Mouse (Mus musculus): ENCODE results near the gene Loxl1. TPM values are rescaled to one million over a fixed set of nuclear protein-coding genes. Genes with fewer than 3 reads are reported as not detected.
A peak's percentile ranks its signal among the peaks of the same experiment; 100 is the strongest.

Loxl1 gene
- polyA plus RNA-seq, 1 experiment from 2014 or later, result 4.8 TPM

DNA sequence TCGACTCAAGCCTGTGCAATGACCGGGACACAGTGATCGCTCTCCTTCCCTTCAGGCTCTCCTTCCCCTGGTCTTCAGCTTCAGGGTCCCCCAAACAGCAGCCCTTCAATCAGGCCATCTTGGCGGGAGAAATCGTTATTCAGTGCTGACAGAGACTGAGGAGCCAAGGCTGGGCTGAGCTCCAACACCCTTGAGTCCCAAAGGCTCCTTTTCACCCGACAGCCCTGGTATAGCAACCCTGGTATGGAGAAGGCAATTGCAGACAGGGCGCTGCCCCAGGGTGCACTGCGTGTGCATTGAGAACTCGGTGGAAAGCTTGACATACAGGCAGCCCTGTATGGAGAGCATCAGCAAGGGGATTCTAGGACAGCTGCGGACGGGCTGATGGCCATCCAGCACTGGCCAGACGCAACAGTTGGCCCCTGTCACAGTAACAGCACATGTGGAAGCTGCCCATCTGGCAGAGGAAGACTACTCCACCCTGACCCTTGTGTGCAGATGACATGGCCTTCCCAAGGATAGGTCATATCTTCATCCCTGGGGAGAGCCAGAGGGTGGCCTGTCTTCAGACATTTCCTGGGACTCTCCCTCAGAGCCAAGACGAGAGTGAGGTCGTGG is 2.8 kb downstream of the Loxl1 start:
- WGBS, result 86% methylated on average over 14 of the region's 14 CpGs
- no peak overlapping the region for H3K4me2 ChIP-seq (replicated peaks)
- peaks cover 47% of the 10 kb centered on the region for H3K4me1 ChIP-seq (replicated peaks)
- no peak for ATAC-seq
- H3K9me3 ChIP-seq, result no peaks in the 10 kb centered on the region
- no peak overlapping the region for H3K4me3 ChIP-seq (replicated peaks)
- H3K36me3 ChIP-seq, result no peaks in the 10 kb centered on the region
- H3K27ac ChIP-seq, result no peak overlapping the region
- H3K9ac ChIP-seq (replicated peaks), result no peak overlapping the region
- peaks cover 35% of the 10 kb centered on the region for H3K27me3 ChIP-seq

DNA sequence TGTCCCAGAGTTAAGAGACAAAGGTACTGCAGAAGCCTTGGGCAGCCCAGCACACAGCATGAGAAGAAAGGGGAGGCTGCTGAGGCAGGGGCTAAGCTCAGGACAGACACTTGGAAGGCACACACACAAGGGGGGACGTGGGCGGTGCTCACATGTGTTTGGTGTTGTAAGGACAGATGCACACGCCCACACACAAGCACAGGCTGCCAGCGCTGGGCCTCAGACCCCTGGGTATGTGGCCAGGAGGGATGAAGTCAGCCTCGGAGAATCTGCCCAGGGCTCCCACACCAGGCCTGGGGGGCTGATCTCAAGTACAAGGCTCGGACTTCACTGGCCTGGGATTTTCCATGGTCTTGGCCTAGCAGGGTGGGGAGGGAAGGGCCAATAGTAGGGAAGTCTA is 4.6 kb downstream of the Loxl1 start:
- no peak overlapping the region for H3K9ac ChIP-seq (replicated peaks)
- 32% methylated on average over 6 of the region's 6 CpGs for WGBS
- H3K27ac ChIP-seq, result no peak overlapping the region
- peaks cover 43% of the 10 kb centered on the region for H3K4me1 ChIP-seq (replicated peaks)
- no peak overlapping the region for H3K4me2 ChIP-seq (replicated peaks)
- H3K36me3 ChIP-seq, result no peaks in the 10 kb centered on the region
- no peak overlapping the region for H3K4me3 ChIP-seq (replicated peaks)
- no peaks in the 10 kb centered on the region for H3K9me3 ChIP-seq
- peak; percentile 7; the same call in 1 of the 2 replicates for ATAC-seq
- peaks cover 31% of the 10 kb centered on the region for H3K27me3 ChIP-seq

DNA sequence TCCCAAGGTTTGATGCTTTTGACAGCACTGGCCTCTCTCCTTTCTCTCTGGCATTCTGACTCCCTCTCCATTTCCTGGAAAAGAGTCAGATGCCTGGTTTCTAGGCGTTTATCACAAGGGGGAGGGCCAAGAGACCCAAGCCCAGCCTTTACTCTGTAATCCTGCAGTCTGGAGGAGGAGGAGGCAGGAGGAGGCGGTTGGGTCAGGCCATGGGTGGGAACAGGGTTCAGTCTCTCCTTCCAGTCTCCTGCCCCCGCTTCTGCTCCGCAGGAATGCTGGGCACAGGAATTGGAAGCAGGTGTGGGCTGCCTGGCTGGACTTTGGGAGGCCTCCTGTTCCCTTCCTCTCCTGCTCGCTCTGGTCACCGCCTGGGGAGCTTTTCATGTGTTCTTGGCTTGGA is 7.3 kb downstream of the Loxl1 start:
- Histone ChIP-seq H3K9me3 (no peaks in the 10 kb centered on the region), H3K4me2 (replicated peaks) (no peak overlapping the region), H3K36me3 (no peaks in the 10 kb centered on the region), H3K9ac (replicated peaks) (no peak overlapping the region), H3K27me3 (peaks cover 4% of the 10 kb centered on the region; the same call in 1 of the 2 replicates), H3K27ac (no peak overlapping the region), H3K4me1 (replicated peaks) (peaks cover 24% of the 10 kb centered on the region), H3K4me3 (replicated peaks) (no peak overlapping the region)
- 24% methylated on average over 5 of the region's 6 CpGs for WGBS
- ATAC-seq, result no peak

DNA sequence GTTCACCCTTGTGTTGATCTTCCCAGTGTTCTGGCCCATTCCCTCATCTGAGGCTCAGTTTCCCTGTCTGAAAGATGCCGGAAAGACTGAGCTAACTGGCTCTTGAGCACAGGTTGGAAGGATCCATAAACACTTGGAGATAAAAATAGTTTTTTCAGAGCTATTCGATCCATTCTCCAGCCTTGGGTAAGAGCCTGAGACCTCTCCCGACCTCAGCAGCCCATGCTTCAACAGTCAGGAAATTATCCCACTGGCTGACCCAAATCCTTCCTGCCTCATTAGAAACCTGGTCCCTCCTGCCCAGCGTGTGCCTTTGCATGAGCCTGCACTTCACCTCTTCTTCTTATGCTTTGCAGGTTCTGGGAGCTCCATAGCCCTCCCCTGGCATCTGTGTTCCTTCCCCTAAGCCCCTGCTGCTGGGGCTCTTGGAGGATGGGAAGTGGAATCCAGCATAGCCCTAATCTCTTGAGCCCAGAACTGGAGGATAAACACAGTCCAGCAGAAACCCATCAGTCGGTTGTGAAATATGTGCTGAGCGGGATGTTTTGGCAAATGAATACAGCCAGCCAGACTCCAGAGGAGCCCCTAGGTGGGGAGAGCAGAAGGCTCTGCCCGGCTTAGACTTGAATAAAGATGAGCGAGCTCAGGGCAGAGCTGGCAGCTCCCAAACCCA is 9.3 kb downstream of the Loxl1 start:
- 0 out of 2 replicates have a peak overlapping the region, but pooled peaks have one; percentile 25 for H3K27ac ChIP-seq
- H3K27me3 ChIP-seq, result no peaks in the 10 kb centered on the region; the same call in 1 of the 2 replicates
- no peak overlapping the region for H3K9ac ChIP-seq (replicated peaks)
- ATAC-seq, result no peak
- 61% methylated on average over 8 of the region's 8 CpGs for WGBS
- no peak overlapping the region for H3K4me2 ChIP-seq (replicated peaks)
- H3K4me3 ChIP-seq (replicated peaks), result no peak overlapping the region
- no peaks in the 10 kb centered on the region for H3K9me3 ChIP-seq
- H3K36me3 ChIP-seq, result no peaks in the 10 kb centered on the region
- peaks cover 24% of the 10 kb centered on the region for H3K4me1 ChIP-seq (replicated peaks)

DNA sequence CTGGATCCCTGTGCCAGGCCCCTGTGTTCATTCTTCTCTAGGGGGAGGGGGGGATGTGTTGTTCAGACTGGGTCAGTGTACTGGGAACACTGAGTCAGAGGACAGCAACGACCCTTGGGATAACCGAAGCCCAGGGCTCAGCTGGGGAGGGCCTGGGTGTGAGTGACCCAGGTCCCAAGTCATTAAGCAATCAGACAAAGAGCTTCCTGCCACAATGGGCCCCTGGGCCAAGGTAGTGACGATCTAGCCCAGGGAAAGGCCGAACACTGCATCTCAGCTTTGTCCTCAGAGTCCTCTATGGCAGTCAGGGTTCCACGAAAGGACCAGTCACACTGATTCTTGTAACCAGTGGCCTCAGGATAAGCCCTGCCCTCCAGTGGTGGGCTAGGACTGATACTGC is 9.9 kb downstream of the Loxl1 start:
- Histone ChIP-seq H3K4me1 (replicated peaks) (peaks cover 18% of the 10 kb centered on the region), H3K9ac (replicated peaks) (no peak overlapping the region), H3K4me2 (replicated peaks) (no peak overlapping the region), H3K27ac (no peak overlapping the region), H3K27me3 (no peaks in the 10 kb centered on the region; the same call in 1 of the 2 replicates), H3K9me3 (no peaks in the 10 kb centered on the region), H3K36me3 (no peaks in the 10 kb centered on the region), H3K4me3 (replicated peaks) (no peak overlapping the region)
- 64% methylated on average over 5 of the region's 5 CpGs for WGBS
- no peak for ATAC-seq

DNA sequence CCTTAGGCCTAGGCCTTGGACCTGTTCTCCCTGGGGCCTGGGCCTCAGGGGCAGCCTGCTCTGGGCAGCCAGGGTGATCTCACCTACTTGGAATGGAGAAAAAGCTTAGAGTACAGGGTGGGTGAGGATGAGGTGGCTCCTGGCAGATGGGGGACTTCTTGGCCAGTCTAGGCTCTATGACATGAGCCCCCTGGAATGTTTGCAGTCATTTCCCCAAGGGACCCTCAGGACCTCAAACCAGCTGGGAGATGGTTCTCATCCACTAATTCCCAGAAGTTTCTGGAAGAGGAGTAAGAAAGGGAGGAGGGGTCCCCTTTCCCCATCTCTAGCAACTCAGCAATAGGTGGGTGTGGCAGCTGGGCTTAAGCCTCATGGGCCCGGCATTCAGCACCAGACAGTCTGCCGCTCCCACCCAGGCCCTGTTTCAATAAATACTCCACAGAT is 13.6 kb downstream of the Loxl1 start:
- H3K4me2 ChIP-seq (replicated peaks), result no peak overlapping the region
- WGBS, result 37% methylated on average over 2 of the region's 2 CpGs
- no peaks in the 10 kb centered on the region for H3K36me3 ChIP-seq
- H3K9me3 ChIP-seq, result no peaks in the 10 kb centered on the region
- peaks cover 18% of the 10 kb centered on the region for H3K4me1 ChIP-seq (replicated peaks)
- no peaks in the 10 kb centered on the region for H3K27me3 ChIP-seq
- no peak for ATAC-seq
- H3K27ac ChIP-seq, result no peak overlapping the region
- H3K9ac ChIP-seq (replicated peaks), result no peak overlapping the region
- H3K4me3 ChIP-seq (replicated peaks), result no peak overlapping the region

DNA sequence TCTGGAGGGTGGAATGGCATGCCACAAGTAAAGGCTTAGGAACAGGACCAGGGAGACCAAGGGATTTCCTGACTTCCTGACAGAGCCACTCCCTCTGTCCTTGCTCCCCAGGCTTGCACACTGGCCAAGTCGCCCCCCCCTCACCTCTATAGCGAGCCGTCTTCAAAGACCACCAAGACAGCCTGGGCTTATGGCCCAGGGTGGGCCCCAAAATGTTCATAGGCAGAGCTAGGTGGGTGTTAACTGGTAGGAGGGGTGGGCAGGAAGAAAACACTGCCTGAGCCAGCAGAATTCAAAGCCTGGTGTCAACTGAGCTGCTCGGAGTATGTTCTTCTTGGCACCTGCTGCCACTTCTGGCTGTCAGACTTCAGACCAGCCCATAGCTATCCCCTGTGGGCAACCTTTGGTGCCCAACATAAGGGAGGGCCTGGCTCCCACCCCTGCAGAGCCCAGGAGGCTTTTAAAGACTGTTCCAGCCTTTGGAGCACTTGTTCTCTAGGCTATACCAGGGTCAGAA is 15.0 kb downstream of the Loxl1 start:
- Histone ChIP-seq H3K36me3 (no peaks in the 10 kb centered on the region), H3K4me2 (replicated peaks) (no peak overlapping the region), H3K4me1 (replicated peaks) (peaks cover 9% of the 10 kb centered on the region), H3K27me3 (no peaks in the 10 kb centered on the region), H3K27ac (no peak overlapping the region), H3K9ac (replicated peaks) (no peak overlapping the region), H3K4me3 (replicated peaks) (no peak overlapping the region), H3K9me3 (no peaks in the 10 kb centered on the region)
- 87% methylated on average over 4 of the region's 4 CpGs for WGBS
- ATAC-seq, result no peak

DNA sequence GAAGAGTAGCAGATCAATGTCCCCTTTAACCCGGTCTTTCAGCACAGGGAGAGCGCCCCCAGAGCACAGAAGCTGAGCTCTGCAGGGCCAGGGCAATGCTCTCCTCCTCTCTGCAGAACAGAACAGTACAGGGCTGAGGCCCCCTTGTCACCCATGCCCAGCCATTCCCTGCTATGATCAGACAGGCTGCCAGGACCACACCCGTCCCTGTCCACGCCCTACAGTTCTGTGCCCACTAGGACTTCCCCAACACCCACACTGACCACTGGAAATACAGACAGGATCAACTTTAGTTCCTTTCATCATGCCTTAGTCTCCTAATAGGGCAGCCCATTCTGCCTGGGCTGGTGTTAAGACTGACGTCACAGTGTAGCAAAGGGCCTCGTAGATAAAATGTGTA is 15.9 kb downstream of the Loxl1 start:
- Histone ChIP-seq H3K4me3 (replicated peaks) (no peak overlapping the region), H3K36me3 (no peaks in the 10 kb centered on the region), H3K9ac (replicated peaks) (no peak overlapping the region), H3K9me3 (no peaks in the 10 kb centered on the region), H3K27ac (no peak overlapping the region), H3K4me1 (replicated peaks) (peaks cover 9% of the 10 kb centered on the region), H3K4me2 (replicated peaks) (no peak overlapping the region), H3K27me3 (no peaks in the 10 kb centered on the region)
- 94% methylated on average over 6 of the region's 6 CpGs for WGBS
- no peak for ATAC-seq

DNA sequence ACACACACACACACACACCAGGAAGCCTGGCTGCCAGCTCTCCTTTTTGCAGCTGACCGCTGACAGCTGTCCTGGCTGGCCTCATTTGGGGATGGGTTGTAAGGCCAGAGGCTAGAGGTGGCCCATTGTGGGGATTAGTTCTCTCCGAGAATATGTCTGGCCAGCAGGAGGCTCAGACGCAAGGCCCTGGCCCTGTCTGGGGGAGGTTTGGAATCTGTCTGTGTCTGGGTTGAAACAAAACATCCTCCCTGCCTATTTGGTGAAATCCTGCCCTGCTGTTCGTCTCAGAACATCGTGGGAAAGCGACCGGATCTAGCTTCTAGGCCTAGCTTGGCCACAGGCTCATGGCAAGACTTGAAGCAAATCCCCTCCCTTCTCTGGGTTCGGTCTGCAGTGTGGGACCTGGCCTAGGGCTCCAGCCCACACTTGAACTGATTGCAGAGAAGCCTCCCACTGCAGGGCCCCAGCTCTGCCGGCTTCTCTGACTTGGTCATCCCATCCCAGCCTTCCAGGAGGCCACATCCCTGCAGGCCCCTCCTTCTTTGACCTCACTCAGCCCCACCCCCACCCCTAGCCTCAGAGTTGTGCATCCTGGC is 17.1 kb downstream of the Loxl1 start:
- Histone ChIP-seq H3K4me3 (replicated peaks) (no peak overlapping the region), H3K9me3 (no peaks in the 10 kb centered on the region), H3K4me1 (replicated peaks) (peaks cover 9% of the 10 kb centered on the region), H3K4me2 (replicated peaks) (no peak overlapping the region), H3K27me3 (no peaks in the 10 kb centered on the region), H3K9ac (replicated peaks) (no peak overlapping the region), H3K36me3 (no peaks in the 10 kb centered on the region), H3K27ac (no peak overlapping the region; the same call in 1 of the 2 replicates)
- 17% methylated on average over 9 of the region's 9 CpGs for WGBS
- no peak for ATAC-seq

DNA sequence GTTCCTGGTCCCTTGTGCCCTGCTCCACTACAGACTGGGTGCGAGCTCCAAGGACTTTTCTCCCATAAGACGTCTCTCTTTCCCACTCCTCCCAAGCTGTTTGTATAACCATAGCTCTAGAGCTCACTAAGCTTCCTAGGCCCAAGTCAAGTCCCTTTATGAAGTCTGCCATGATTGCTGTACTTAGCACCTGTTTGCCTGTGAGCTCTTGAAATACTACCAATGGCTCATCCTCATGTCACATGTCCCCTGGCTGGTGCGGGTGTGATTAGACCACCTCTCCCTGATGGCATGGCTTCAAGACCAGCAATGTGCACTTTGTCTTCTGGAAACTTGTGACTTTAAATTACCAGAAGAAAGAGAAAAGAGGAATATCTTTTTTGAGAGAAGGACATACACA is 17.6 kb downstream of the Loxl1 start:
- 76% methylated on average over 3 of the region's 3 CpGs for WGBS
- H3K4me3 ChIP-seq (replicated peaks), result no peak overlapping the region

DNA sequence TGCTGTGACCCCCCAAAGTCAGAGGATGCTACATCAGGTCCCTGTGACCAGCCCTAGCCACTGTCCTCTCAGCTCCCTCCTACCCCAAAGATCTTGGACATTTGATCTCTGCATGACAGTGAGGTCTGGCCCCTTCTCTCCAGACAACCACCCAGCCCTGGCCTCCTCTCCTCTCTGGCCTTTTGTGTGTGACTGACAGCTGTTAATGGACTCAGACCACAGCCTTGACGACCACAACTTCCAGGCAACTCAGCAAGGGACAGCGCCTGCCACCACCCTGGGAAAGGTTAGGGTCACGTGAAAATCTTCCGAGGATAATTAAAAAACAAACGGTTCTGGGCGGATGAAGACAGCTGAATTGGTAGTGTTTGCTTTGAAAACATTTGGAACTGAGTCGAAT is 18.5 kb downstream of the Loxl1 start:
- Histone ChIP-seq H3K4me1 (replicated peaks) (peaks cover 9% of the 10 kb centered on the region), H3K9me3 (no peaks in the 10 kb centered on the region), H3K4me2 (replicated peaks) (no peak overlapping the region), H3K9ac (replicated peaks) (no peak overlapping the region), H3K4me3 (replicated peaks) (no peak overlapping the region), H3K27ac (no peak overlapping the region), H3K36me3 (no peaks in the 10 kb centered on the region), H3K27me3 (no peaks in the 10 kb centered on the region)
- no peak for ATAC-seq
- WGBS, result 48% methylated on average over 7 of the region's 7 CpGs

More for the DNA sequence above, 17.6 kb downstream of the Loxl1 start:
- H3K27ac ChIP-seq, result no peak overlapping the region
- H3K36me3 ChIP-seq, result no peaks in the 10 kb centered on the region
- no peak for ATAC-seq
- H3K4me1 ChIP-seq (replicated peaks), result peaks cover 9% of the 10 kb centered on the region
- H3K4me2 ChIP-seq (replicated peaks), result no peak overlapping the region
- H3K27me3 ChIP-seq, result no peaks in the 10 kb centered on the region
- H3K9ac ChIP-seq (replicated peaks), result no peak overlapping the region
- no peaks in the 10 kb centered on the region for H3K9me3 ChIP-seq

DNA sequence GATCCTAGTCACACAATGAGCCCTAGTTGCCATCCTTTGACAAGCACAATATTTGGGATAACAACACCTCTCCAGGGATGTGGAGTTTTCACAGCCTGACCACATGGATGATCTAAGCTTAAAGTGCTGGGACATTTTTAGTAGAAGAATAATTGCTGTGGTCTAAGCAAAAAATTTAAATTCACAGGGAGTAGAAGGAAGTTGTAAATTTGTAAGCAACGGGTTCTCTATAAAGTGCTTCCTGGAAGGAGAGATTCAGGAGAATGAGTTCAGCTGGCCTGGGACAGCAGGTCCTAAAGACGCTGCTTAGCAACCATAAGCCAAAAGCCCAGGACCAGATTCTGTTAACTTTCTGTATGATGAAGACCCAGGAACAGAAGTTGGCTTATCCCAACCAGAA is 23.1 kb downstream of the Loxl1 start:
- Histone ChIP-seq H3K36me3 (no peaks in the 10 kb centered on the region), H3K4me3 (replicated peaks) (no peak overlapping the region), H3K9ac (replicated peaks) (no peak overlapping the region), H3K27ac (no peak overlapping the region), H3K4me1 (replicated peaks) (no peaks in the 10 kb centered on the region), H3K4me2 (replicated peaks) (no peak overlapping the region), H3K9me3 (no peaks in the 10 kb centered on the region), H3K27me3 (no peaks in the 10 kb centered on the region)
- WGBS, result 81% methylated on average over 2 of the region's 2 CpGs
- no peak for ATAC-seq

All from midbrain, embryonic 13.5 days (tissue).